Mouse (Mus musculus) layer of hippocampus, postnatal 36 days (tissue): ENCODE data around the gene St8sia2. TPM values are rescaled to one million over a fixed set of nuclear protein-coding genes. Genes with fewer than 3 reads are reported as not detected.
A peak's percentile ranks its signal among the peaks of the same experiment; 100 is the strongest.
"Not testable (repeated sequence)": the region's sequence is repeated elsewhere in the genome, so short reads cannot be mapped to it uniquely, and the experiment has no call there.

Experiments used
- DNase-seq, 2 experiments: peaks; one replicate each; pipeline ENCODE4 v3.0.0; 2022
- total RNA-seq, 2 experiments: library from RNA; stranded (reverse); gene quantifications; 2 replicates each; pipeline ENCODE4 v1.2.3; 2021

Gene St8sia2
- total RNA-seq, 2 experiments from 2014 or later, result 2.2 to 3.1 TPM

- DNase-seq, result not testable (repeated sequence)
Observed at GRCm38 (mm10) chr7:73972157-73972556, 41.3 kb downstream of the St8sia2 start.

- no peak for DNase-seq
Observed at GRCm38 (mm10) chr7:73965164-73965563, 48.3 kb downstream of the St8sia2 start.

- no peak for DNase-seq
Observed at GRCm38 (mm10) chr7:73962431-73962830, 51.1 kb downstream of the St8sia2 start.

- peak in 1 of 2 experiments; percentile 11 for DNase-seq
Observed at GRCm38 (mm10) chr7:73954441-73954840, 59.0 kb downstream of the St8sia2 start.

GRCm38 (mm10) chr7:73953131-73953530 lies 60.4 kb downstream of the St8sia2 start:
- DNase-seq, result no peak

- no peak for DNase-seq
Observed at GRCm38 (mm10) chr7:73941640-73942039, 71.8 kb downstream of the St8sia2 start.

- DNase-seq, result no peak
Observed at GRCm38 (mm10) chr7:73939236-73939635, 74.3 kb downstream of the St8sia2 start.

- DNase-seq, result no peak
Observed at GRCm38 (mm10) chr7:73938046-73938810, 75.3 kb downstream of the St8sia2 start.

- DNase-seq, result no peak
Observed at GRCm38 (mm10) chr7:73936119-73936518, 77.4 kb downstream of the St8sia2 start.

- DNase-seq, result no peak
Observed at GRCm38 (mm10) chr7:73935703-73936102, 77.8 kb downstream of the St8sia2 start.

GRCm38 (mm10) chr7:73933036-73933435 lies 80.5 kb downstream of the St8sia2 start:
- DNase-seq, result no peak

GRCm38 (mm10) chr7:73920921-73921485 lies 92.5 kb downstream of the St8sia2 start:
- DNase-seq, result no peak

- peak; percentile 73 to 80 for DNase-seq
Observed at GRCm38 (mm10) chr7:73917633-73918311, 95.7 kb downstream of the St8sia2 start.

GRCm38 (mm10) chr7:73911899-73912298 lies 101.6 kb downstream of the St8sia2 start:
- DNase-seq, result no peak

GRCm38 (mm10) chr7:73910843-73911242 lies 102.6 kb downstream of the St8sia2 start:
- no peak for DNase-seq

GRCm38 (mm10) chr7:73909432-73910205 lies 103.9 kb downstream of the St8sia2 start:
- no peak for DNase-seq

GRCm38 (mm10) chr7:73894506-73894905 lies 119.0 kb downstream of the St8sia2 start:
- no peak for DNase-seq

GRCm38 (mm10) chr7:73891830-73892229 lies 121.7 kb downstream of the St8sia2 start:
- DNase-seq, result no peak

GRCm38 (mm10) chr7:73890891-73891610 lies 122.4 kb downstream of the St8sia2 start:
- no peak for DNase-seq

- no peak for DNase-seq
Observed at GRCm38 (mm10) chr7:73890466-73890865, 123.0 kb downstream of the St8sia2 start.
